Mouse (Mus musculus) frontal cortex, adult (tissue): ENCODE measurements around the gene Epop.
"Not testable (repeated sequence)": the region's sequence is repeated elsewhere in the genome, so short reads cannot be mapped to it uniquely, and the experiment has no call there.

ENCODE experiments used
- ATAC-seq: cut with Nextera tagmentation; 2 replicates; pipeline ENCODE4 v1.9.2; 2017; ENCODE audit warnings: mild to moderate bottlenecking, moderate library complexity, mixed read lengths; ENCODE audit not compliant: low TSS enrichment

Epop gene

GRCm38 (mm10) chr11:97660734-97661647, 31.5 kb upstream of the Epop start:
- ATAC-seq = no peak

- ATAC-seq = peak; percentile 58
Observed at GRCm38 (mm10) chr11:97659990-97660714, 30.6 kb upstream of the Epop start.

GRCm38 (mm10) chr11:97659267-97659989, 29.9 kb upstream of the Epop start:
- ATAC-seq = no peak

- no peak for ATAC-seq
Observed at GRCm38 (mm10) chr11:97658751-97659266, 29.3 kb upstream of the Epop start.

- not testable (repeated sequence) for ATAC-seq
Observed at GRCm38 (mm10) chr11:97657967-97658366, 28.5 kb upstream of the Epop start.

GRCm38 (mm10) chr11:97657184-97657945, 27.9 kb upstream of the Epop start:
- no peak for ATAC-seq

- ATAC-seq = no peak
Observed at GRCm38 (mm10) chr11:97656269-97656971, 26.9 kb upstream of the Epop start.

- ATAC-seq = no peak
Observed at GRCm38 (mm10) chr11:97654210-97654609, 24.7 kb upstream of the Epop start.

- ATAC-seq = not testable (repeated sequence)
Observed at GRCm38 (mm10) chr11:97653376-97653775, 23.9 kb upstream of the Epop start.

- no peak for ATAC-seq
Observed at GRCm38 (mm10) chr11:97650341-97650740, 20.8 kb upstream of the Epop start.

- ATAC-seq = not testable (repeated sequence)
Observed at GRCm38 (mm10) chr11:97648541-97648940, 19.0 kb upstream of the Epop start.

- ATAC-seq = no peak
Observed at GRCm38 (mm10) chr11:97644834-97645233, 15.3 kb upstream of the Epop start.

- ATAC-seq = no peak
Observed at GRCm38 (mm10) chr11:97643380-97644055, 14.0 kb upstream of the Epop start.

GRCm38 (mm10) chr11:97642746-97643145, 13.2 kb upstream of the Epop start:
- ATAC-seq = no peak

GRCm38 (mm10) chr11:97641668-97642067, 12.2 kb upstream of the Epop start:
- peak; percentile 96 for ATAC-seq

- no peak for ATAC-seq
Observed at GRCm38 (mm10) chr11:97635468-97636019, 6.0 kb upstream of the Epop start.

- ATAC-seq = not testable (repeated sequence)
Observed at GRCm38 (mm10) chr11:97632440-97632839, 2.9 kb upstream of the Epop start.

- peak; percentile 50 for ATAC-seq
Observed at GRCm38 (mm10) chr11:97631938-97632337, 2.4 kb upstream of the Epop start.

GRCm38 (mm10) chr11:97631500-97631899, 2.0 kb upstream of the Epop start:
- ATAC-seq = peak; percentile 62

- no peak for ATAC-seq
Observed at GRCm38 (mm10) chr11:97631046-97631445, 1.5 kb upstream of the Epop start.
